ENCODE assay signal across 18 mouse cellular contexts in the genomic region with DNA sequence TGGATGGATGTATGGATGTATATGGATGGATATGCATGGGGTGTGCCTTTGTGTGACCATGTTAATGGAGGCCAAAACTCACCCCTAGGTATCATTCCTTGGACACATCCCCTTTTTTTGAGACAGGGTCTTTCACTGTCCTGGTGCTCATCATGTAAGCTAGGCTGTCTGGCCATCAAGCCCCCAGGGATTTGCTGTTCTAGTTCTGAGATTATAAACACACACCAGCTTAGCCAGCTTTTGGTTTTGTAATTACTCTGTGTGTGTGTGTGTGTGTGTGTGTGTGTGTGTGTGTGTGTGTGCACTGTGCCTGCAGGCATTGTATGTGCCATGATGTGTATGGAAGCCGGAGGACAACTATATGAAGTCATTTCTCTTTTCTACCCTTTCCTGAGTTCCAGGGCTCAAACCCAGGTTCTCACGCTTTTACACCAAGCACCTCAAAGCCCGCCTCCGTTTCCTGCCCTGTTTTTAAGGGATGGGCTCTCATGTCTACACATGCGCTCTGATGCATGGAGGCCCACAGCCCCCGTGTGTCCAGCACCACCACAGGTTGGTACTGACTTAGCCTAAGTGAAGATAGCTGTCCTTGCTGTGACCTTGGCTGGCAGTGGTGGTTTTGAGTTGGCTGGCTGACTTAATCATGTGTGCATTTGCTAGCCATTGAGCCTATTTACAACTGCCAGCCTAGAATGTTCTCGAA. TPM values are rescaled to one million over a fixed set of nuclear protein-coding genes. Genes with fewer than 3 reads are reported as not detected.
DNase-seq lines count a peak whose midpoint lies in the region; ATAC-seq lines count a peak whose summit lies in the region.
"Had no signal": no experiment of that assay in that cellular context is flagged by ENCODE, and none has a peak within 500 bp of the region (broad histone marks: within the 10 kb centered on the region; RNA-seq: fewer than 3 reads in every experiment).

No protein-coding gene starts in this region.

- peaks cover 20% of the 10 kb centered on the region for H3K27me3 ChIP-seq in heart, embryonic 10.5 days (ENCODE audit: insufficient read depth, poor library complexity, severe bottlenecking)
- H3K27me3 ChIP-seq in midbrain, embryonic 11.5 days (ENCODE audit: control insufficient read depth, insufficient read depth, low read length), result no peaks in the 10 kb centered on the region
- H3K27me3 ChIP-seq in midbrain, embryonic 10.5 days (ENCODE audit: low read depth, poor library complexity, severe bottlenecking), result no peaks in the 10 kb centered on the region
- H3K27me3 ChIP-seq: embryonic facial prominence, embryonic 12.5 days; forebrain, embryonic 13.5 days; forebrain, embryonic 15.5 days had no signal

- H3K27ac ChIP-seq in heart, embryonic 10.5 days, result no peak overlapping the region
- H3K27ac ChIP-seq in midbrain, embryonic 11.5 days (ENCODE audit: low read depth, low read length), result no peak overlapping the region
- no peak overlapping the region for H3K27ac ChIP-seq in midbrain, embryonic 10.5 days (replicated peaks)
- H3K27ac ChIP-seq in brown adipose tissue, adult 24 weeks (replicated peaks; ENCODE audit: low read depth, low read length), result peak overlapping the region; percentile 58; the same call in 1 of the 2 replicates
- H3K27ac ChIP-seq: embryonic facial prominence, embryonic 10.5 days; embryonic facial prominence, embryonic 12.5 days; forebrain, embryonic 13.5 days; forebrain, embryonic 15.5 days had no signal

- ATAC-seq in midbrain, embryonic 11.5 days (ENCODE audit: low FRiP score), result no peak
- ATAC-seq: forebrain, embryonic 13.5 days; forebrain, embryonic 15.5 days had no signal

- WGBS in heart, embryonic 10.5 days, result 84% methylated on average over 7 of the region's 7 CpGs
- 90% methylated on average over 7 of the region's 7 CpGs for WGBS in midbrain, embryonic 11.5 days
- 92% methylated on average over 7 of the region's 7 CpGs for WGBS in midbrain, embryonic 10.5 days

- no peak overlapping the region for H3K9ac ChIP-seq in midbrain, embryonic 11.5 days (ENCODE audit: low read length)
- H3K9ac ChIP-seq: embryonic facial prominence, embryonic 12.5 days; forebrain, embryonic 13.5 days; forebrain, embryonic 15.5 days had no signal

- no peak overlapping the region for H3K4me2 ChIP-seq in midbrain, embryonic 11.5 days
- H3K4me2 ChIP-seq: embryonic facial prominence, embryonic 12.5 days; forebrain, embryonic 13.5 days; forebrain, embryonic 15.5 days had no signal

- no peaks in the 10 kb centered on the region for H3K4me1 ChIP-seq in heart, embryonic 10.5 days
- H3K4me1 ChIP-seq in midbrain, embryonic 11.5 days (ENCODE audit: control insufficient read depth, insufficient read depth, low read length), result no peaks in the 10 kb centered on the region
- peaks cover 2% of the 10 kb centered on the region; the same call in 1 of the 2 replicates for H3K4me1 ChIP-seq in midbrain, embryonic 10.5 days
- H3K4me1 ChIP-seq in brown adipose tissue, adult 24 weeks (ENCODE audit: control insufficient read depth, insufficient read depth, insufficient read length, low read length), result peaks cover 22% of the 10 kb centered on the region
- H3K4me1 ChIP-seq: forebrain, embryonic 13.5 days; forebrain, embryonic 15.5 days had no signal

- no peaks in the 10 kb centered on the region for H3K9me3 ChIP-seq in heart, embryonic 10.5 days
- H3K9me3 ChIP-seq in midbrain, embryonic 11.5 days (ENCODE audit: control insufficient read depth, low read length), result no peaks in the 10 kb centered on the region
- H3K9me3 ChIP-seq in midbrain, embryonic 10.5 days (replicated peaks), result no peaks in the 10 kb centered on the region; the same call in 1 of the 2 replicates
- H3K9me3 ChIP-seq: embryonic facial prominence, embryonic 12.5 days; forebrain, embryonic 13.5 days; forebrain, embryonic 15.5 days had no signal

- no peaks in the 10 kb centered on the region for H3K36me3 ChIP-seq in heart, embryonic 10.5 days
- no peaks in the 10 kb centered on the region for H3K36me3 ChIP-seq in midbrain, embryonic 11.5 days (ENCODE audit: control insufficient read depth, insufficient read depth, low read length)
- no peaks in the 10 kb centered on the region for H3K36me3 ChIP-seq in midbrain, embryonic 10.5 days
- H3K36me3 ChIP-seq: embryonic facial prominence, embryonic 12.5 days; forebrain, embryonic 15.5 days had no signal

- H3K4me3 ChIP-seq in heart, embryonic 10.5 days, result no peak overlapping the region
- no peak overlapping the region for H3K4me3 ChIP-seq in midbrain, embryonic 11.5 days (ENCODE audit: low read depth, low read length)
- no peak overlapping the region for H3K4me3 ChIP-seq in midbrain, embryonic 10.5 days
- no peak overlapping the region for H3K4me3 ChIP-seq in brown adipose tissue, adult 24 weeks (ENCODE audit: insufficient read depth, low read depth, low read length)
- H3K4me3 ChIP-seq: embryonic facial prominence, embryonic 10.5 days; embryonic facial prominence, embryonic 12.5 days; forebrain, embryonic 13.5 days; forebrain, embryonic 15.5 days had no signal

- peak; percentile 93 for DNase-seq in heart, adult 11 months
- DNase-seq in heart, embryonic 10.5 days (ENCODE audit: low spot score), result no peak
- peak; percentile 33 for DNase-seq in midbrain, embryonic 11.5 days (ENCODE audit: low spot score, missing footprints)
- no peak for DNase-seq in midbrain, embryonic 10.5 days (ENCODE audit: low spot score)
- DNase-seq in frontal cortex, postnatal 14 days (ENCODE audit: low spot score in 2 of 2), result no peak
- DNase-seq: adrenal gland, adult 2 months; adrenal gland, postnatal 10 days; adrenal gland, postnatal 25 days; cerebellum, adult 11-12 months; cerebellum, adult 2 months; cerebellum, adult 9-10 months; cerebellum, postnatal 10 days; cerebellum, postnatal 25 days had no signal

RNA-seq across cellular contexts. Expression of a gene that starts 16.9 kb away (rescaled TPM):
- 0.34 and 1.7 TPM in 2 replicates for polyA plus RNA-seq in heart, embryonic 10.5 days (2016; fragmentation: Nextera tagmentation; extraction: Ambion mirVana)
- polyA plus RNA-seq in midbrain, embryonic 11.5 days (2014; fragmentation: Nextera tagmentation; extraction: Ambion mirVana), result 6.9 and 8.3 TPM in 2 replicates
- polyA plus RNA-seq in midbrain, embryonic 10.5 days (2016; fragmentation: Nextera tagmentation; extraction: Ambion mirVana), result 9.6 and 14.2 TPM in 2 replicates
- polyA plus RNA-seq in brown adipose tissue, adult 24 weeks (2012; ENCODE audit: insufficient read depth, insufficient read length, missing spikeins), result 1.4 and 4.3 TPM in 2 replicates

Comparison
In these comparisons a context has a peak if more than half of its experiments do, and no peak if none do; other contexts are left out.
1. DNase-seq: peak in heart, adult 11 months (single experiment) and midbrain, embryonic 11.5 days (single experiment); none in heart, embryonic 10.5 days (single experiment), midbrain, embryonic 10.5 days (single experiment) and frontal cortex, postnatal 14 days (0 of 2).